Mouse (Mus musculus): ENCODE data around the gene Zmynd8. TPM values are rescaled to one million over a fixed set of nuclear protein-coding genes. Genes with fewer than 3 reads are reported as not detected.

Gene Zmynd8
- polyA plus RNA-seq, 1 experiment from 2014 or later = 45.3 TPM

DNA sequence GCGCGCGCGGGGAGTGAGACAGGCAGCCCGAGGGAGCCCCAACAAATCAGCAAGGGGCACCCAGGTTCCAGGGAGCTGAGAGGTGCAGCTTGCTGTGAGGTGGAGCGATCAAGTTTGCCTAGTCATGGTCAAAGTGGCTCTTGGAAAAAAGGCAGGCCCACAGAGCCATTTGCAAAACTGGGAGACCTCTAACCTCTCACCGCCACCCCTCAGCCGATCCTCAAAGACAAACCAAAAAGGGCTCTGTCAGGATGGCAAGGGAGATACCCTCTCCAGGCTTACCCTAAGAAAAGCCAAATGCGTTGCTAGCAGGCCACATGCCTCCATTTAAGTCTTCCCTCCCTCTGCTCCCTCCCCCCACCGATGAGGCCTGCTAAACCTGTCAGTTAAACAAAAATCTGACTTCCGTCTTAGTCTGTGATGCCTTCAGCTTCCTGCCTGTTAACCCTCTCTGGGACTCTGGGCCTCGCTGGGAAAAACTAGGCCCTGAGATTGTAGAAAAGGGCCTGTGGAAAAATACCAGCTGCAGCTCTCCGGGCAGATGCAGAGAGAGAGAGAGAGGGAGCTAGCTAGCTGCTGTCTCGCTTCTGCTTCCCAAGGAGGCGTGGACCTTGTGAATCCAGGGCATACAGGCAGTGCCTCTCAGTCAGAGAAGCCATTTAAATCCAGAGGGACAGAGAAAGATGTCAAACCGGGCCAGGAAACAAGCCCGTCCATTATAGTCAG, 13.4 kb downstream of the Zmynd8 start:
- no peaks in the 10 kb centered on the region for H3K27me3 ChIP-seq (ENCODE audit: control insufficient read depth, insufficient read depth, low read length)
- peak; percentile 27 for ATAC-seq (ENCODE audit: insufficient read depth, low FRiP score)
- H3K9ac ChIP-seq (ENCODE audit: low read length) = peak overlapping the region; percentile 83
- peak overlapping the region; percentile 78 for H3K4me2 ChIP-seq (ENCODE audit: low read depth, low read length)
- H3K36me3 ChIP-seq (ENCODE audit: control insufficient read depth, insufficient read depth, low read length) = no peaks in the 10 kb centered on the region
- no peaks in the 10 kb centered on the region for H3K9me3 ChIP-seq (replicated peaks; ENCODE audit: control insufficient read depth, low read length)
- 12% methylated on average over 13 of the region's 17 CpGs for WGBS
- peak overlapping the region; percentile 100 for H3K27ac ChIP-seq (ENCODE audit: low read length)
- H3K4me3 ChIP-seq (replicated peaks; ENCODE audit: low read length) = peak overlapping the region; percentile 32; the same call in 1 of the 2 replicates
- H3K4me1 ChIP-seq (ENCODE audit: control insufficient read depth, insufficient read depth, low read length) = peaks cover 83% of the 10 kb centered on the region

DNA sequence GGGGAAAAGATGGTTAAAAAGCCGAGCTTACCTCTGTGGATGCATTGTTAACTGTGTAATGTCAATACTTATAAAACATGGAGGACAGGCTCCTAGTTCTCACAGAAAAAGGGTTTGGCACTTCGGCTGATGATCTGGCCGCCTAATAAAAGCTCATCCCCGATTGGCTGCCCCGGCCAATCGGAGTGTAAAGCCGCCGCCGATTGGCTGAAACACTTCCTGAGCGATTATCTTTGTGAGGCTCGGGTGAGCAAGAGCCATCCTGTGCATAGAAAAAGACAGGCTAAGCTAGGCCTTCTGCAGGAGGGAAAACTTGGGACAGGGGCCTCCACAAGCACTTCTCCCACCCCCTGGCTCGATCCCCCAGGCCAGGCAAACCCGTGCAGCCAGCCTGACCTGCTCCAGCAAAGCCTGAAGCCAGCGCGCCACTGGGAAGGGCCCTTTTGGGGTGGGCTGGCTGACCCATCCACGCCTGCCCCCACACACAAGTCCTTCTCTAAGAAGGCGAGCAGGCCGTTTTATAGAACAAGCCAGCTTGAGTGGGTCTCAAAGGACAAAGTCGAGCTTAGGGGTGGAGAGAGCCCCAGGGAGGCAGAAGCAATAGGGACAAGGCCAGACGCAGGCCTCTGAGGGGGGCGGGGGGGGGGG, 14.1 kb downstream of the Zmynd8 start:
- WGBS = 3% methylated on average over 20 of the region's 21 CpGs
- Histone ChIP-seq H3K27ac (ENCODE audit: low read length) (peak overlapping the region; percentile 100), H3K36me3 (ENCODE audit: control insufficient read depth, insufficient read depth, low read length) (no peaks in the 10 kb centered on the region), H3K9me3 (replicated peaks; ENCODE audit: control insufficient read depth, low read length) (no peaks in the 10 kb centered on the region), H3K4me1 (ENCODE audit: control insufficient read depth, insufficient read depth, low read length) (peaks cover 84% of the 10 kb centered on the region), H3K9ac (ENCODE audit: low read length) (peak overlapping the region; percentile 83), H3K4me3 (replicated peaks; ENCODE audit: low read length) (peak overlapping the region; percentile 37), H3K27me3 (ENCODE audit: control insufficient read depth, insufficient read depth, low read length) (no peaks in the 10 kb centered on the region), H3K4me2 (ENCODE audit: low read depth, low read length) (peak overlapping the region; percentile 78)
- ATAC-seq (ENCODE audit: insufficient read depth, low FRiP score) = peak; percentile 72

DNA sequence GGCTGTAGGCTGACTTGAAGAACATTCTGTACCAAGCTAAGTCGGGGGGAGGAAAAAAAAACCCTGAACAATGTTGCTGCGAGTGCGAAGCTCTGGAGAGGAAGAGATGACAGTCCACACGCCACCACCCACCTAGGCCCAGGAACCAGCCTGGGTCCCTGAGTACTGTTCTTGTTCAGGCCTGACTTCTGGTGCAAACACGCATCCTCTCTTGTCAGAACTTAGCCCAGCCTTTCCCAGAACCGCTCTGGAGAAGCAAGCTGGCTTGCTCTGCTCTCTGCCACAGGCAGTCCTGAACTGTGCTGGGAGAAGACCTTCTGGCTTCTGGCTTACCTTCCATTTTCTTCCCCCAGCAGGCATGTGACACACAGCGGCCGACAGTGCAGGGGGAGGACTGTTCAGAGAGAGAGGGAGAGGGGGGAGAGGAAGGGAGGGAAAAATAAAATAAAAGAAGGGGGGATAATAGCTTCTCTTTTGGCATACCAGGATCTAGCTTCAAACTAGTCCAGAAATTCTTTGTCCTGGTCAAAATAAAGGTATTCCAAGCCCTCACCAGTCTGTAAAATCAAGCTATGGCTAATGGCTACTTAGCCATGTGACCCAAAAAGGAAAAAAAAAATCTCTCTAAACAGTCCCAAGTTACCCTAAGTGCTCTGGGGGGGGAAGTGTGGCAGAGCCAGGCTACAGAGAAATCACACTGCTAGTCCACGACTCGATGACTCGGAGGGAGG, 14.8 kb downstream of the Zmynd8 start:
- Histone ChIP-seq H3K27me3 (ENCODE audit: control insufficient read depth, insufficient read depth, low read length) (no peaks in the 10 kb centered on the region), H3K4me3 (replicated peaks; ENCODE audit: low read length) (peak overlapping the region; percentile 37), H3K36me3 (ENCODE audit: control insufficient read depth, insufficient read depth, low read length) (no peaks in the 10 kb centered on the region), H3K4me1 (ENCODE audit: control insufficient read depth, insufficient read depth, low read length) (peaks cover 85% of the 10 kb centered on the region), H3K4me2 (ENCODE audit: low read depth, low read length) (peak overlapping the region; percentile 78), H3K9ac (ENCODE audit: low read length) (peak overlapping the region; percentile 70), H3K9me3 (replicated peaks; ENCODE audit: control insufficient read depth, low read length) (no peaks in the 10 kb centered on the region), H3K27ac (ENCODE audit: low read length) (peak overlapping the region; percentile 100)
- whole genome bisulfite sequencing = 4% methylated on average over 11 of the region's 11 CpGs
- ATAC-seq (ENCODE audit: insufficient read depth, low FRiP score) = 0 out of 2 replicates have a peak, but pooled peaks have one; percentile 3

DNA sequence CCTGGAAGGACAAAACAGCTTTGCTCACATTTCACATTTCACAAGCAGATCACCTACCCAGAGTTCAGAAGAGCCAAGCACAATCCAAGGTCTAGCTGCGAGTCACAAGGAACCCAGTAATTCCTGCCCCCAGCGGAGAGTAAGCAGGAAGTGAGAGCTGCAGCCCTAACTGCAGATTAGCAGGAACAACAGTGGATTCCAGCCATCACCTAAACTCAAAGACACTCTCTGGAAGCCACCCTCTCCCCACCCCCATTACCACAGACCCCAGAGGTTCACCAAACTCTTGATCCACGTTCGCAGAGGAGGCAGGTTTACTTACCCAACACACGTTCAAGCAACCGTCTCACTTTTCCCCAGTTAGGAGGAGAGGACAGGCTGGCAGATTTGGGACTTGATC, 15.8 kb downstream of the Zmynd8 start:
- Histone ChIP-seq H3K27me3 (ENCODE audit: control insufficient read depth, insufficient read depth, low read length) (no peaks in the 10 kb centered on the region), H3K9me3 (replicated peaks; ENCODE audit: control insufficient read depth, low read length) (no peaks in the 10 kb centered on the region), H3K4me2 (ENCODE audit: low read depth, low read length) (peak overlapping the region; percentile 78), H3K36me3 (ENCODE audit: control insufficient read depth, insufficient read depth, low read length) (no peaks in the 10 kb centered on the region), H3K9ac (ENCODE audit: low read length) (peak overlapping the region; percentile 70), H3K27ac (ENCODE audit: low read length) (peak overlapping the region; percentile 100), H3K4me3 (replicated peaks; ENCODE audit: low read length) (peak overlapping the region; percentile 37), H3K4me1 (ENCODE audit: control insufficient read depth, insufficient read depth, low read length) (peaks cover 83% of the 10 kb centered on the region)
- no peak for ATAC-seq (ENCODE audit: insufficient read depth, low FRiP score)
- 9% methylated on average over 6 of the region's 6 CpGs for whole genome bisulfite sequencing

DNA sequence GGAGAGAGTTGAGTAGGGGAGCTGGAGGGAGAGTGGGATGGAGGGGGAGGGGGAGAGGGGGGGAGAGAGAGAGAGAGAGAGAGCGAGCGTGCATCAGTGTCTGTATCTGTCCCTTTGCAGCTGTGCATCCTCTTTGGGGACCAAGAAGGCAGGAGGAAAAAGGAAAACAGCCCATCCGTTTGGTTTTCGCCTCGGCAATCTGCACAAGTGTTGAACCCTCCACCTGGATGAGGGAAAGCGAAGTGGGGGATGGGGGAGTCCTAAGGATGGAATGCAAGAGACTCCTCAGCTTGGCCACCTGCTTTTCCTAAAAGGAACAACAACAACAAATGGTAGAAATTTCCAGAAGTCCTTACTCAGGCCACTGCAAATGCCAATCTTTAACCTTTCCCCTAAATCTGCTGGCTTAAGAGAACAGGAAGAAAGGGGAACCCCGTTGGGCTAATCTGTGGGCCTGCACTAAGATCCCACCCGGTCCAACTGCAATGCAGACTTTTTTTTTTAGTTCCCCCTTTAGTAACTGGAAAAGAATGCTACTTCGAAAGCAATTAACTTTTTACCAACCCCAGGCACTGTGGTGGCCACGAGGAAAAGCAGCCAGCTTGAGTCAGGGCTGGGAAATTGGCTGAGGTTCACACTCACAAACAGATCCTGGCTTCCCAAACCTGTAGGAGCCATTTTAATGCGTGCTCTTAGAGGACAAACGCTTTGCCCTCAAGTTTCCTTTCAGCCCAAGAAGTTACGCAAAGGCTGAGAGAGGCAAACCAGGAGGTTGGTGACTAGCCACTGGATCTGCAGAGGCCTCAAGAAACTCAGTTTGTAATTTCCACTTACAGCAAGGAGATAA, 17.0 kb downstream of the Zmynd8 start:
- WGBS = 19% methylated on average over 13 of the region's 13 CpGs
- no peaks in the 10 kb centered on the region for H3K27me3 ChIP-seq (ENCODE audit: control insufficient read depth, insufficient read depth, low read length)
- peaks cover 83% of the 10 kb centered on the region for H3K4me1 ChIP-seq (ENCODE audit: control insufficient read depth, insufficient read depth, low read length)
- H3K9me3 ChIP-seq (replicated peaks; ENCODE audit: control insufficient read depth, low read length) = no peaks in the 10 kb centered on the region
- peak overlapping the region; percentile 70 for H3K9ac ChIP-seq (ENCODE audit: low read length)
- H3K4me2 ChIP-seq (ENCODE audit: low read depth, low read length) = peak overlapping the region; percentile 78
- no peak for ATAC-seq (ENCODE audit: insufficient read depth, low FRiP score)
- H3K27ac ChIP-seq (ENCODE audit: low read length) = peak overlapping the region; percentile 100
- H3K36me3 ChIP-seq (ENCODE audit: control insufficient read depth, insufficient read depth, low read length) = no peaks in the 10 kb centered on the region
- peak overlapping the region; percentile 37 for H3K4me3 ChIP-seq (replicated peaks; ENCODE audit: low read length)

DNA sequence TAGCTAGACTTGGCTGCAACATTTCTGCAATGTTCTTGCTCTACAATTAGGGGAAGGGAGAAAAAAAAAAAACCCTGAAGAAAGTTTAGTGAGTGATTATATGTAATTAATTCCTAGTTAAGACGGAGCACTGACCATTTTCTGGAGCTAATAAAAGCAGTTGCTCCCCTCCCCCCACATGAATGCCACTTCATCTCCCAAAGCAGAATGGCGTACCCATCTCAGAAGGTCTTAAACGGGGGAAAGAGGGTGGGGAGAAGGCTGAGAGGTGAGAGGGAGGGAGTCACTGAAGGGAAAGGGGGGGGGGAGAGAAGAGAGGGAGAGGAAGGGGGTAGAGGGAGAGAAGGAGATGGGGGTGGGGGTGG, 17.6 kb downstream of the Zmynd8 start:
- no peak for ATAC-seq (ENCODE audit: insufficient read depth, low FRiP score)
- peaks cover 83% of the 10 kb centered on the region for H3K4me1 ChIP-seq (ENCODE audit: control insufficient read depth, insufficient read depth, low read length)
- peak overlapping the region; percentile 54; the same call in 1 of the 2 replicates for H3K9ac ChIP-seq (ENCODE audit: low read length)
- WGBS = 23% methylated on average over 3 of the region's 3 CpGs
- no peak overlapping the region; the same call in 1 of the 2 replicates for H3K4me3 ChIP-seq (replicated peaks; ENCODE audit: low read length)
- H3K4me2 ChIP-seq (ENCODE audit: low read depth, low read length) = peak overlapping the region; percentile 78
- peak overlapping the region; percentile 100 for H3K27ac ChIP-seq (ENCODE audit: low read length)
- no peaks in the 10 kb centered on the region for H3K36me3 ChIP-seq (ENCODE audit: control insufficient read depth, insufficient read depth, low read length)
- H3K9me3 ChIP-seq (replicated peaks; ENCODE audit: control insufficient read depth, low read length) = no peaks in the 10 kb centered on the region
- H3K27me3 ChIP-seq (ENCODE audit: control insufficient read depth, insufficient read depth, low read length) = no peaks in the 10 kb centered on the region

DNA sequence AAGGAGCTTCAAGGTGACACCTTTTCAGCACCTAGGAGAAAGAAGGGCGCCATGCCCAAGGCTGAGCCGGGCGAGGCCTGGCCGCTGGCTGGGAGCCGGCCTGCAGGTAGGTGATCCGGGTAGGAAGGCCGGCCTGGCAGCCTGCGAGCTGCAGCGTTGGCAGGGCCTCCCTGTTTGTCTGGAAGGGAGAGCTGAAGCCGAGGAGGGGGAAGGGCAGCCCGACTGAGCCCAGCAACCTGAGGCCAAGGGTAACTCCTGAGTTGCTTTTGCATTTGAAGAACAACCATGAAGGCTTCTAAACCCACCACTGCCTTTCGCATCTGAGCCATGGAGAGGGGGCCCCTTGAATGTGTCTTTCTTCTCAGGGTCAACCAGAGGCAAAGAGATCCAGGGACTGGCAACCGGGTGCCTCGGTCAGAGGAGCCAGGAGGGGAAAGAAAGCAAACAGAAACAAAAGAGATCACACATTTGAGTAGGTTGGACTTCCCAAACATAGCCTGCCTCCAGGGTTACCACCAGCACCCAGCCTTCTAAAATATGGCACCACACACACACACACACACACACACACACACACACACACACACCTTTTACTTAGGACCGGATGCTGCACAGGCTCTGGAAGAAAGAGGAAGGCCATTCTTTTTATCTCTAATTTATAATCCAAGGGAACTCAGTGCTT, 18.2 kb downstream of the Zmynd8 start:
- WGBS = 16% methylated on average over 15 of the region's 15 CpGs
- peaks cover 83% of the 10 kb centered on the region for H3K4me1 ChIP-seq (ENCODE audit: control insufficient read depth, insufficient read depth, low read length)
- ATAC-seq (ENCODE audit: insufficient read depth, low FRiP score) = peak; percentile 23; the same call in 1 of the 2 replicates

More for the DNA sequence above, 18.2 kb downstream of the Zmynd8 start:
- H3K27ac ChIP-seq (ENCODE audit: low read length) = peak overlapping the region; percentile 100
- H3K4me3 ChIP-seq (replicated peaks; ENCODE audit: low read length) = peak overlapping the region; percentile 23
- no peaks in the 10 kb centered on the region for H3K9me3 ChIP-seq (replicated peaks; ENCODE audit: control insufficient read depth, low read length)
- H3K4me2 ChIP-seq (ENCODE audit: low read depth, low read length) = peak overlapping the region; percentile 78
- no peaks in the 10 kb centered on the region for H3K36me3 ChIP-seq (ENCODE audit: control insufficient read depth, insufficient read depth, low read length)
- H3K9ac ChIP-seq (ENCODE audit: low read length) = peak overlapping the region; percentile 71
- no peaks in the 10 kb centered on the region for H3K27me3 ChIP-seq (ENCODE audit: control insufficient read depth, insufficient read depth, low read length)
